Mouse (Mus musculus) liver, adult 2 months (tissue): ENCODE results near the gene Zfp618.

Source experiments
- CTCF ChIP-seq: fragments of 200-500 bp; IDR thresholded peaks from 2 replicates; pipeline ENCODE4 v1.5.1; 2011; ENCODE audit warnings: low read depth, low read length, control low read depth
- POLR2A ChIP-seq: fragments of 200-500 bp; IDR thresholded peaks from 2 replicates; pipeline ENCODE4 v1.6.1; 2011; ENCODE audit warnings: low read length, control low read depth; ENCODE audit not compliant: insufficient read depth; ENCODE audit errors: extremely low read depth

DNA sequence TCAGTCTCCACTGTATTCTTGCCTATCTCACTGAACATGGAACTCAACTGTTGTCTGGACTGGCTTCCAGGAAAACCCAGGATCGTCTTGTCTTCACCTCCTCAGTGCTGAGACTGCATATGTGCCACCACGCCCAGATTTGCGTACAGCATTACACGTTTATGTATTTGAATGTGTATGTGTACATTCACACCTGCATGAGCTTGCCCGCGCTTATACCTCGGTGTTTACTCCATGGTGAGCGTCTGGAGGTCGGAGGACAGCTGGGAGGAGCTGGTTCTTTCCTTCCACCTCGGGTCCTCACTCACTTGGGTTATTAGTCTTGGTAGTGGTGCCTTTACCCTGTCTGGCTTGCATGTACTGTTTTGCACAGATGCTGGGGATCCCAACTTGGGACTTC, 53.2 kb downstream of the Zfp618 start:
- TF ChIP-seq CTCF: no peak
- no peak for TF ChIP-seq POLR2A
